Mouse (Mus musculus) bone marrow macrophage, adult 2 months (primary cell): ENCODE results near the gene Pde1b.

Source experiments
- CTCF ChIP-seq: IDR thresholded peaks from 2 replicates; pipeline ENCODE4 v1.5.1; 2012; ENCODE audit warnings: low read depth, mild to moderate bottlenecking, low read length, moderate library complexity
- POLR2A ChIP-seq: IDR thresholded peaks from 2 replicates; pipeline ENCODE4 v1.6.1; 2012; ENCODE audit warnings: mild to moderate bottlenecking, low read depth, low read length, borderline replicate concordance

- TF ChIP-seq CTCF (no peak), POLR2A (no peak)
Measured at GRCm38 (mm10) chr15:103542526-103542925, 39.7 kb downstream of the Pde1b start.
